Comparison of ENCODE assay signal across 16 mouse cellular contexts in the genomic region with DNA sequence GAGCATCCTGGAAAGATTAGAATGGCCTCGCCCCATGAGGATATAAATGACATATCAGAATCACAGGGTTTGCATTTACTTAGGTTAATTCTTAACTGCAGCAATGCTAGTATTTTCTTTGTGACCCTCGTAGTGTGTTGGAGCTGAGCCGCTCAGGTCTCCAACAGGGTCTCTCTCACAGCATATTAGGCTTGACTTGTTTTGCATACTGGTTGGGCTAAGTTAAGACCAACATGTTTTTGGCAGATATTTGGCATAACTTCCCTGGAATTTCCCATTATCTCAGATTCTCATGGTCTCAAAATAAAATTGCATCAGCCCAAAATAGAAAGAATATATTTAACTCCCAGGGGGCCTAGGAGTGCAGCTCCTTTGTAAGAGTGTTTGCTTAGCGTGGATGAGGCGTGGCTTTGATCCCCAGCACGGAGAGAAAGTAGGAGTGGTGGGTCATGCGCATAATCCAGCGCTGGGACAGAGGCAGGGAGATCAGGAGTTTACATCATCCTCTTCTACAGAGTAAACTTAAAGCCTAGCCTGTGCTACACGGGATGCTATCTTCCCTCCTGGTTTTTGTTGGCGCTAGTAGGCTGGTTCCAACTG. TPM values are rescaled to one million over a fixed set of nuclear protein-coding genes. Genes with fewer than 3 reads are reported as not detected.
DNase-seq lines count a peak whose midpoint lies in the region; ATAC-seq and TF ChIP-seq lines count a peak whose summit lies in the region.
"Had no signal": no experiment of that assay in that cellular context is flagged by ENCODE, and none has a peak within 500 bp of the region (broad histone marks: within the 10 kb centered on the region; RNA-seq: fewer than 3 reads in every experiment).

No protein-coding gene starts in this region.

- no peak overlapping the region for H3K4me2 ChIP-seq in midbrain, embryonic 11.5 days
- no peak overlapping the region for H3K4me2 ChIP-seq in midbrain, embryonic 16.5 days (ENCODE audit: low read length)
- H3K4me2 ChIP-seq in heart, embryonic 13.5 days = peak overlapping the region; percentile 28
- H3K4me2 ChIP-seq: embryonic facial prominence, embryonic 13.5 days; hindbrain, embryonic 15.5 days had no signal

- 51% methylated on average over 10 of the region's 10 CpGs for WGBS in kidney, adult 2 months
- 62% methylated on average over 10 of the region's 10 CpGs for WGBS in midbrain, embryonic 11.5 days
- WGBS in midbrain, embryonic 16.5 days = 56% methylated on average over 10 of the region's 10 CpGs
- 35% methylated on average over 10 of the region's 10 CpGs for WGBS in heart, embryonic 13.5 days

- no peak for ATAC-seq in midbrain, embryonic 11.5 days (ENCODE audit: low FRiP score)
- no peak for ATAC-seq in midbrain, embryonic 16.5 days
- ATAC-seq in heart, embryonic 13.5 days (ENCODE audit: extremely low read depth, insufficient number of reproducible peaks, low FRiP score, low TSS enrichment) = no peak
- ATAC-seq: forebrain, embryonic 16.5 days had no signal

- no peak overlapping the region for H3K9ac ChIP-seq in midbrain, embryonic 11.5 days (ENCODE audit: low read length)
- H3K9ac ChIP-seq in midbrain, embryonic 16.5 days (ENCODE audit: low read depth, low read length) = no peak overlapping the region
- no peak overlapping the region for H3K9ac ChIP-seq in heart, embryonic 13.5 days
- H3K9ac ChIP-seq: embryonic facial prominence, embryonic 13.5 days; hindbrain, embryonic 15.5 days; liver, embryonic 14.5 days had no signal

- TF ChIP-seq CTCF in kidney, adult 2 months (conservative IDR thresholded peaks at IDR 0.05; ENCODE audit: insufficient read depth, insufficient read length, low read depth, low read length) = no peak

- no peak overlapping the region; the same call in 1 of the 2 replicates for H3K27ac ChIP-seq in kidney, adult 2 months (ENCODE audit: insufficient read depth, low read depth, low read length)
- H3K27ac ChIP-seq in midbrain, embryonic 11.5 days (ENCODE audit: low read depth, low read length) = no peak overlapping the region
- no peak overlapping the region for H3K27ac ChIP-seq in midbrain, embryonic 16.5 days (ENCODE audit: low read length)
- peak overlapping the region; percentile 71 for H3K27ac ChIP-seq in heart, embryonic 13.5 days (replicated peaks)
- H3K27ac ChIP-seq: embryonic facial prominence, embryonic 13.5 days; hindbrain, embryonic 15.5 days; liver, embryonic 14.5 days had no signal

- no peaks in the 10 kb centered on the region for H3K4me1 ChIP-seq in kidney, adult 2 months (ENCODE audit: control insufficient read depth, insufficient read depth, low read length)
- no peaks in the 10 kb centered on the region for H3K4me1 ChIP-seq in midbrain, embryonic 11.5 days (ENCODE audit: control insufficient read depth, insufficient read depth, low read length)
- H3K4me1 ChIP-seq in midbrain, embryonic 16.5 days (ENCODE audit: control insufficient read depth, insufficient read depth, low read length) = no peaks in the 10 kb centered on the region
- H3K4me1 ChIP-seq in heart, embryonic 13.5 days = peaks cover 14% of the 10 kb centered on the region
- H3K4me1 ChIP-seq: hindbrain, embryonic 15.5 days had no signal

- no peak for TF ChIP-seq POLR2A in kidney, adult 2 months (IDR thresholded peaks at IDR 0.05; ENCODE audit: low read depth, low read length)

- H3K4me3 ChIP-seq in kidney, adult 2 months (ENCODE audit: insufficient read depth, low read depth, low read length) = no peak overlapping the region
- H3K4me3 ChIP-seq in midbrain, embryonic 11.5 days (ENCODE audit: low read depth, low read length) = no peak overlapping the region
- H3K4me3 ChIP-seq in midbrain, embryonic 16.5 days (ENCODE audit: low read depth, low read length) = no peak overlapping the region
- H3K4me3 ChIP-seq in heart, embryonic 13.5 days = no peak overlapping the region
- H3K4me3 ChIP-seq: embryonic facial prominence, embryonic 13.5 days; hindbrain, embryonic 15.5 days had no signal

- peak; percentile 66 for DNase-seq in kidney, adult 2 months
- no peak for DNase-seq in kidney, postnatal 10 days
- peak; percentile 78 for DNase-seq in midbrain, embryonic 11.5 days (ENCODE audit: low spot score, missing footprints)
- DNase-seq in skeletal muscle tissue, adult 2 months (ENCODE audit: low read depth, low spot score) = peak; percentile 11
- DNase-seq in right cerebral cortex, postnatal 36 days (ENCODE audit: low spot score in 2 of 2) = no peak
- no peak for DNase-seq in layer of hippocampus, postnatal 25 days (ENCODE audit: extremely low spot score in 1 of 2, low spot score in 1 of 2)
- DNase-seq: adrenal gland, adult 8-10 months; cerebellum, postnatal 25 days; gastrocnemius, postnatal 25 days; thymus, adult 18-20 months had no signal

- H3K9me3 ChIP-seq in midbrain, embryonic 11.5 days (ENCODE audit: control insufficient read depth, low read length) = no peaks in the 10 kb centered on the region
- H3K9me3 ChIP-seq in midbrain, embryonic 16.5 days (replicated peaks; ENCODE audit: control insufficient read depth, low read length, poor library complexity, severe bottlenecking) = no peaks in the 10 kb centered on the region
- no peaks in the 10 kb centered on the region for H3K9me3 ChIP-seq in heart, embryonic 13.5 days
- H3K9me3 ChIP-seq: embryonic facial prominence, embryonic 13.5 days; hindbrain, embryonic 15.5 days had no signal

- H3K27me3 ChIP-seq in kidney, adult 2 months (replicated peaks; ENCODE audit: control insufficient read depth, insufficient read depth, low read length) = no peaks in the 10 kb centered on the region
- H3K27me3 ChIP-seq in midbrain, embryonic 11.5 days (ENCODE audit: control insufficient read depth, insufficient read depth, low read length) = no peaks in the 10 kb centered on the region
- no peaks in the 10 kb centered on the region for H3K27me3 ChIP-seq in midbrain, embryonic 16.5 days (ENCODE audit: control insufficient read depth, insufficient read depth, low read depth, low read length)
- no peaks in the 10 kb centered on the region for H3K27me3 ChIP-seq in heart, embryonic 13.5 days (replicated peaks)
- H3K27me3 ChIP-seq: embryonic facial prominence, embryonic 13.5 days; hindbrain, embryonic 15.5 days had no signal

- no peaks in the 10 kb centered on the region for H3K36me3 ChIP-seq in kidney, adult 2 months (ENCODE audit: control insufficient read depth, insufficient read depth, low read length)
- no peaks in the 10 kb centered on the region for H3K36me3 ChIP-seq in midbrain, embryonic 11.5 days (ENCODE audit: control insufficient read depth, insufficient read depth, low read length)
- H3K36me3 ChIP-seq in midbrain, embryonic 16.5 days (ENCODE audit: control insufficient read depth, insufficient read depth, low read length) = no peaks in the 10 kb centered on the region
- no peaks in the 10 kb centered on the region for H3K36me3 ChIP-seq in heart, embryonic 13.5 days
- H3K36me3 ChIP-seq: embryonic facial prominence, embryonic 13.5 days; hindbrain, embryonic 15.5 days had no signal

RNA-seq across cellular contexts. Expression of a gene that starts 20.0 kb away (rescaled TPM):
- 175 and 211 TPM in 2 replicates for polyA plus RNA-seq in kidney, adult 2 months (2012; rRNA removed)
- polyA plus RNA-seq in midbrain, embryonic 11.5 days (2014; fragmentation: Nextera tagmentation; extraction: Ambion mirVana) = 2,649 and 2,712 TPM in 2 replicates
- 1,323 and 1,478 TPM in 2 replicates for polyA plus RNA-seq in midbrain, embryonic 16.5 days (2015; fragmentation: Nextera tagmentation; extraction: Ambion mirVana)
- polyA plus RNA-seq in heart, embryonic 13.5 days (2015; fragmentation: Nextera tagmentation; extraction: Ambion mirVana) = 896 and 991 TPM in 2 replicates
- 100 to 1,000 TPM; 656 to 660 TPM for total RNA-seq in layer of hippocampus, postnatal 25 days (2021)

RNA-seq across cellular contexts. Expression of a gene that starts 21.1 kb away (rescaled TPM):
- 7.1 and 9.0 TPM in 2 replicates for polyA plus RNA-seq in kidney, adult 2 months (2012; rRNA removed)
- 34.1 and 36.6 TPM in 2 replicates for polyA plus RNA-seq in midbrain, embryonic 11.5 days (2014; fragmentation: Nextera tagmentation; extraction: Ambion mirVana)
- polyA plus RNA-seq in midbrain, embryonic 16.5 days (2015; fragmentation: Nextera tagmentation; extraction: Ambion mirVana) = 21.3 and 23.8 TPM in 2 replicates
- polyA plus RNA-seq in heart, embryonic 13.5 days (2015; fragmentation: Nextera tagmentation; extraction: Ambion mirVana) = 17.0 and 18.5 TPM in 2 replicates
- total RNA-seq in layer of hippocampus, postnatal 25 days (2021) = 10 to 100 TPM; 17.1 to 17.9 TPM

RNA-seq across cellular contexts. Expression of a gene that starts 38.1 kb away (rescaled TPM):
- 25.2 and 33.8 TPM in 2 replicates for polyA plus RNA-seq in kidney, adult 2 months (2012; rRNA removed)
- 31.1 and 34.9 TPM in 2 replicates for polyA plus RNA-seq in midbrain, embryonic 11.5 days (2014; fragmentation: Nextera tagmentation; extraction: Ambion mirVana)
- polyA plus RNA-seq in midbrain, embryonic 16.5 days (2015; fragmentation: Nextera tagmentation; extraction: Ambion mirVana) = 19.2 and 19.9 TPM in 2 replicates
- 26.8 and 29.8 TPM in 2 replicates for polyA plus RNA-seq in heart, embryonic 13.5 days (2015; fragmentation: Nextera tagmentation; extraction: Ambion mirVana)
- 1 to 10 TPM; 6.8 to 7.4 TPM for total RNA-seq in layer of hippocampus, postnatal 25 days (2021)

Comparison
In these comparisons a context has a peak if more than half of its experiments do, and no peak if none do; other contexts are left out.
1. DNase-seq: peak in kidney, adult 2 months (single experiment), midbrain, embryonic 11.5 days (single experiment) and skeletal muscle tissue, adult 2 months (single experiment); none in kidney, postnatal 10 days (single experiment), right cerebral cortex, postnatal 36 days (0 of 2) and layer of hippocampus, postnatal 25 days (0 of 2).